Mouse (Mus musculus) liver, embryonic 11.5 days (tissue): ENCODE results near the gene Fam83c. TPM values are rescaled to one million over a fixed set of nuclear protein-coding genes. Genes with fewer than 3 reads are reported as not detected.

Experiments
- ATAC-seq: fragments of 200-750 bp; cut with Nextera tagmentation; replicated peaks from 2 replicates; pipeline ENCODE4 v1.8.0; 2017; ENCODE audit warnings: moderate number of reproducible peaks, mild to moderate bottlenecking, moderate TSS enrichment, moderate library complexity; ENCODE audit not compliant: low FRiP score
- DNase-seq: peaks from one replicate; pipeline ENCODE4 v3.0.0-alpha.2; 2017; ENCODE audit warnings: low spot score
- H3K27ac ChIP-seq: fragments of 300-500 bp; sonication (generic); 2 replicates; pipeline ENCODE4 v1.5.1; 2014; ENCODE audit warnings: mild to moderate bottlenecking, low read depth, low read length, control low read depth
- H3K27me3 ChIP-seq: fragments of 300-500 bp; sonication (generic); replicated peaks from 2 replicates; pipeline ENCODE4 v1.6.1; 2014; ENCODE audit warnings: low read length, mixed read lengths; ENCODE audit not compliant: control insufficient read depth, insufficient read depth
- H3K36me3 ChIP-seq: fragments of 300-500 bp; sonication (generic); 2 replicates; pipeline ENCODE4 v1.6.1; 2014; ENCODE audit warnings: mild to moderate bottlenecking, low read length, moderate library complexity, mixed read lengths; ENCODE audit not compliant: control insufficient read depth, insufficient read depth
- H3K4me1 ChIP-seq: fragments of 300-500 bp; sonication (generic); replicated peaks from 2 replicates; pipeline ENCODE4 v1.6.1; 2014; ENCODE audit warnings: low read length, mixed read lengths; ENCODE audit not compliant: control insufficient read depth, insufficient read depth
- H3K4me2 ChIP-seq: fragments of 300-500 bp; sonication (generic); 2 replicates; pipeline ENCODE4 v1.6.1; 2014; ENCODE audit warnings: mild to moderate bottlenecking, control low read depth, moderate library complexity
- H3K4me3 ChIP-seq: fragments of 300-500 bp; sonication (generic); 2 replicates; pipeline ENCODE4 v1.5.1; 2014; ENCODE audit warnings: low read depth, low read length, control low read depth
- H3K9ac ChIP-seq: fragments of 300-500 bp; sonication (generic); 2 replicates; pipeline ENCODE4 v1.6.1; 2014; ENCODE audit warnings: low read depth, low read length, control low read depth
- H3K9me3 ChIP-seq: fragments of 300-500 bp; sonication (generic); 2 replicates; pipeline ENCODE4 v1.6.1; 2016; ENCODE audit warnings: low read length, inconsistent platforms, mixed read lengths; ENCODE audit not compliant: control insufficient read depth
- WGBS: fragments of 180-500 bp; shearing (Covaris S2); extraction: QIAGEN DNeasy Blood & Tissue Kit; methylation state at CpG from one replicate; pipeline ENCODE4 v1.1.7; 2014; 5-methylcytosine and 5-hydroxymethylcytosine counted together
- polyA plus RNA-seq: library from polyadenylated mRNA; unstranded; fragments of >200 nt; fragmentation: Nextera tagmentation; extraction: Ambion mirVana; gene quantifications from 2 replicates; pipeline ENCODE4 v1.2.1, GENCODE M21; 2014

Gene Fam83c
- polyA plus RNA-seq, 1 experiment from 2014 or later, result 0.30 TPM

- no peaks in the 10 kb centered on the region for H3K36me3 ChIP-seq
- H3K27ac ChIP-seq, result no peak overlapping the region
- DNase-seq (peak; percentile 65), ATAC-seq (no peak)
- no peaks in the 10 kb centered on the region; the same call in 1 of the 2 replicates for H3K27me3 ChIP-seq
- no peaks in the 10 kb centered on the region for H3K4me1 ChIP-seq
- no peak overlapping the region for H3K9ac ChIP-seq
- 40% methylated on average over 16 of the region's 16 CpGs for WGBS
- H3K9me3 ChIP-seq, result no peaks in the 10 kb centered on the region
- H3K4me3 ChIP-seq, result no peak overlapping the region
- no peak overlapping the region for H3K4me2 ChIP-seq
These were observed 22.7 kb downstream of the Fam83c start for GRCm38 (mm10) chr2:155811821-155812396.

DNA sequence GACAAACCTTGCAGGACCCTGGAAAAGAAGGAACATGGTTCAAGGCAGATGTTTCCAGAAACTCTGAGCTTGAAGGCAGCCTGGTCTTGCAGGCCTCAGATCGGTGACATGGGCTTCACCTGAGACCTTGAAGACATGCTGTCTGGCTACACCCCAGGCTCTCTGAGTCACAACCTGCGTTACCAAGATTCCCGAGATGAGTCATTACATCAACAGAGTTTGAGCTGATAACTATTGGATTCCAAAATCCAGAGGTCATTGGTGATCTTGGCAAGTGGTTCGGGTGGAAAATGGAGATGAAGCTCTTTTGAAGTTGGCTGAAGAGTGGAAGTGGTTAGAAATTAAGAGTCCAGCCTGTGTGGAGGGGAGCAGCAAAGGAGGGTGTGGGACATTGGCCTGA is 25.0 kb downstream of the Fam83c start:
- Histone ChIP-seq H3K4me2 (no peak overlapping the region), H3K9ac (no peak overlapping the region), H3K4me1 (no peaks in the 10 kb centered on the region), H3K36me3 (no peaks in the 10 kb centered on the region), H3K27ac (no peak overlapping the region), H3K27me3 (no peaks in the 10 kb centered on the region; the same call in 1 of the 2 replicates), H3K9me3 (no peaks in the 10 kb centered on the region), H3K4me3 (no peak overlapping the region)
- WGBS, result 79% methylated on average over 4 of the region's 4 CpGs
- no peak for DNase-seq
- ATAC-seq, result no peak

GRCm38 (mm10) chr2:155807408-155807807 is 27.2 kb downstream of the Fam83c start:
- Histone ChIP-seq H3K9ac (no peak overlapping the region), H3K4me2 (no peak overlapping the region), H3K4me1 (no peaks in the 10 kb centered on the region), H3K27ac (no peak overlapping the region), H3K36me3 (no peaks in the 10 kb centered on the region), H3K4me3 (no peak overlapping the region), H3K9me3 (no peaks in the 10 kb centered on the region), H3K27me3 (no peaks in the 10 kb centered on the region; the same call in 1 of the 2 replicates)
- no peak for ATAC-seq
- no peak for DNase-seq
- WGBS, result 73% methylated on average over 4 of the region's 4 CpGs

- H3K27me3 ChIP-seq, result no peaks in the 10 kb centered on the region; the same call in 1 of the 2 replicates
- no peak overlapping the region for H3K27ac ChIP-seq
- 78% methylated on average over 5 of the region's 5 CpGs for WGBS
- no peaks in the 10 kb centered on the region for H3K36me3 ChIP-seq
- ATAC-seq (no peak), DNase-seq (no peak)
- H3K9ac ChIP-seq, result no peak overlapping the region
- no peaks in the 10 kb centered on the region for H3K9me3 ChIP-seq
- no peak overlapping the region for H3K4me2 ChIP-seq
- no peaks in the 10 kb centered on the region for H3K4me1 ChIP-seq
- H3K4me3 ChIP-seq, result no peak overlapping the region
These were observed 28.1 kb downstream of the Fam83c start for GRCm38 (mm10) chr2:155806548-155806947.

GRCm38 (mm10) chr2:155805925-155806255 is 28.8 kb downstream of the Fam83c start:
- WGBS, result 71% methylated on average over 6 of the region's 6 CpGs
- no peak overlapping the region for H3K9ac ChIP-seq
- H3K36me3 ChIP-seq, result no peaks in the 10 kb centered on the region
- ATAC-seq, result no peak
- H3K9me3 ChIP-seq, result no peaks in the 10 kb centered on the region
- H3K4me2 ChIP-seq, result no peak overlapping the region
- H3K27ac ChIP-seq, result no peak overlapping the region
- no peak for DNase-seq
- no peaks in the 10 kb centered on the region for H3K4me1 ChIP-seq
- no peaks in the 10 kb centered on the region; the same call in 1 of the 2 replicates for H3K27me3 ChIP-seq
- H3K4me3 ChIP-seq, result no peak overlapping the region

DNA sequence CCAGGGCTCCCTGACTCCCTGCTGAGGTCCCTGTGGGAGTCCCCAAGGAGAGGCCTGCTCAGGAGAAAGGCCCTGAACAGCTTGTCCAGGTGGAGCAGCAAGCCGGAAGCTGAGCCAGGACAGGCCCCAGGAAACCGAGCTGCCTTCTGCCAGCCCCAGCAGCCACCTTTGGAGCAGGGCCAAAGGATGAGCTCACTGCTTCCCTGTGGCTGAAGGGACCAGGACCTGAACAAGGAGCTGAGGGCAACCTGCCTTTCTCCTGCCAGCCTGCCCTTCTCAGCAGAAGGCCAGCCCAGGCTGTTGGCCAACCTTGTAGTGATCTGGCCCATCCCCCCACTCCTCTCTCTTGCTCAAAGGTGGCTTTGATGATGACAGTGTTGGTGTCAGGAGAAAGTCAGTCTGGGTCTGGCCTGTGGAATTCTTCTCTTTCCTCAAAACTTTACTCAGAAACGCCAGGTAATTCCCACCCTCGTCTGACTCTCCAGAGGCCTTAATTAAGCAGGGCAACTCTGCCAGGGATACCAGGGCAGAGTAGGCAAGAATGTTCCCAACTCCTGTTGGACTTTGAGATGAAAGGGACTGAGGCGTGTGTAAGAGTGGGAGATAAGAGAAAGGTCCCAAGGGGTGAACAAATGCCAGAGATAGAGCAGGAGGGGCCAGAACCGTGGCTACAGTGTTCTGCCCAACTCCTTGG is 29.3 kb downstream of the Fam83c start:
- Histone ChIP-seq H3K4me2 (no peak overlapping the region), H3K36me3 (no peaks in the 10 kb centered on the region), H3K9me3 (no peaks in the 10 kb centered on the region), H3K9ac (no peak overlapping the region), H3K27ac (no peak overlapping the region), H3K4me3 (no peak overlapping the region), H3K4me1 (no peaks in the 10 kb centered on the region), H3K27me3 (0 out of 2 replicates have a peak, but pooled peaks cover 2% of the 10 kb centered on the region)
- 44% methylated on average over 6 of the region's 6 CpGs for WGBS
- no peak for ATAC-seq
- no peak for DNase-seq

GRCm38 (mm10) chr2:155804053-155804452 is 30.6 kb downstream of the Fam83c start:
- no peak overlapping the region for H3K4me2 ChIP-seq
- 67% methylated on average over 5 of the region's 5 CpGs for WGBS
- no peak overlapping the region for H3K4me3 ChIP-seq
- DNase-seq (no peak), ATAC-seq (no peak)
- no peak overlapping the region for H3K9ac ChIP-seq
- peaks cover 6% of the 10 kb centered on the region; the same call in 1 of the 2 replicates for H3K27me3 ChIP-seq
- no peaks in the 10 kb centered on the region for H3K9me3 ChIP-seq
- no peaks in the 10 kb centered on the region for H3K4me1 ChIP-seq
- H3K36me3 ChIP-seq, result no peaks in the 10 kb centered on the region
- no peak overlapping the region for H3K27ac ChIP-seq

DNA sequence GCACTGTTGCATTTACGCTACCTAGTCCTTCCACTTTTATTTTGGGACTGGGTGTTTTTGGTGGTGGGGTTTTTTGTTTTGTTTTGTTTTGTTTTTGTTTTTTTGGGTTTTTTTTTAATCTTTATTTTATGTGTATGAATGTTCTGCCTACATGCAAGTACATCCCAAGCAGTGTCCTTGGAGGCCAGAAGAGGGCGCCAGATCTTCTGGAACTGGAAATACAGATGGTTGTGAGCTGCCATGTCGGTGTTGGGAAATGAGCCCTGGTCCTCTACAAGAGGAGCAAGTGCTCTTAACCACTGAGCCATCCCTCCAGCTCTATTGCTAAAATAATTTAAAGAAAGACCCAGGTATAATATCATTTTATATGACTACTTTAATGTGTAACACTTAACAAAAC is 31.9 kb downstream of the Fam83c start:
- no peak overlapping the region for H3K9ac ChIP-seq
- H3K9me3 ChIP-seq, result no peaks in the 10 kb centered on the region
- H3K4me2 ChIP-seq, result no peak overlapping the region
- H3K4me3 ChIP-seq, result no peak overlapping the region
- H3K27ac ChIP-seq, result no peak overlapping the region
- ATAC-seq (no peak), DNase-seq (no peak)
- H3K36me3 ChIP-seq, result no peaks in the 10 kb centered on the region
- peaks cover 6% of the 10 kb centered on the region; the same call in 1 of the 2 replicates for H3K27me3 ChIP-seq
- WGBS, result 49% methylated on average over 3 of the region's 3 CpGs
- H3K4me1 ChIP-seq, result no peaks in the 10 kb centered on the region

DNA sequence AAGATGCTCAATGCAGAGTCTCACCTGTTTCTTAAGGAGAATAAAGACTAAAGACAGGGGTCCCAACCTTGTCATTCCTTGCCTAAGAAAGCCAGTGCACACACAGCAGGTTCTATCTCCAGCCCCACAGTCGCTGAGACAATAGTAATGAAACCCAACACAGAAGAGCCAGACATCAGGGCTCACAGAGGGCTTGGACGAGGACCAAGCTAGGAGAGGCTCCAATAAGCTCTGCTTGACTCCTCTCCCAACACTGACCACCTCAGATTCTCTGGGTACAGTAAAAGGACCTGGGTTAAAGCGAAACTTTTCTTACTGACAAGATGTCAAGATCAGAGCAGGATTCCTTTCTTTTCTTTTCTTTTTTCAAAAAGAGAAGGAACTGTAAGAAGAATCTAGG is 36.0 kb downstream of the Fam83c start:
- DNase-seq (no peak), ATAC-seq (no peak)
- WGBS, result 52% methylated on average over 3 of the region's 3 CpGs
- no peak overlapping the region for H3K4me2 ChIP-seq
- H3K4me3 ChIP-seq, result no peak overlapping the region
- peaks cover 6% of the 10 kb centered on the region; the same call in 1 of the 2 replicates for H3K27me3 ChIP-seq
- no peaks in the 10 kb centered on the region for H3K4me1 ChIP-seq
- H3K9ac ChIP-seq, result no peak overlapping the region
- H3K36me3 ChIP-seq, result no peaks in the 10 kb centered on the region
- no peaks in the 10 kb centered on the region for H3K9me3 ChIP-seq
- H3K27ac ChIP-seq, result no peak overlapping the region
